Mouse (Mus musculus) left cerebral cortex, postnatal 36 days (tissue): ENCODE measurements around the gene Gm28041. TPM values are rescaled to one million over a fixed set of nuclear protein-coding genes. Genes with fewer than 3 reads are reported as not detected.
"Not testable (repeated sequence)": the region's sequence is repeated elsewhere in the genome, so short reads cannot be mapped to it uniquely, and the experiment has no call there.

Experiments
- DNase-seq, 2 experiments: peaks; one replicate each; pipeline ENCODE4 v3.0.0; 2021 to 2022; ENCODE audit warnings: low spot score in 2 of 2, mixed read lengths in 1 of 2
- intact Hi-C: fragments of 180-260 bp; cut with DNase I; formaldehyde crosslinking; loops from one replicate; pipeline ENCODE4 v1.15.1; 2025
- total RNA-seq, 2 experiments: library from RNA; stranded (reverse); gene quantifications; 2 replicates each; pipeline ENCODE4 v1.2.3; 2021

The Gm28041 gene
- total RNA-seq: under 1 TPM in 1 of 2 experiments, not detected in 1; 0.52 TPM

DNA sequence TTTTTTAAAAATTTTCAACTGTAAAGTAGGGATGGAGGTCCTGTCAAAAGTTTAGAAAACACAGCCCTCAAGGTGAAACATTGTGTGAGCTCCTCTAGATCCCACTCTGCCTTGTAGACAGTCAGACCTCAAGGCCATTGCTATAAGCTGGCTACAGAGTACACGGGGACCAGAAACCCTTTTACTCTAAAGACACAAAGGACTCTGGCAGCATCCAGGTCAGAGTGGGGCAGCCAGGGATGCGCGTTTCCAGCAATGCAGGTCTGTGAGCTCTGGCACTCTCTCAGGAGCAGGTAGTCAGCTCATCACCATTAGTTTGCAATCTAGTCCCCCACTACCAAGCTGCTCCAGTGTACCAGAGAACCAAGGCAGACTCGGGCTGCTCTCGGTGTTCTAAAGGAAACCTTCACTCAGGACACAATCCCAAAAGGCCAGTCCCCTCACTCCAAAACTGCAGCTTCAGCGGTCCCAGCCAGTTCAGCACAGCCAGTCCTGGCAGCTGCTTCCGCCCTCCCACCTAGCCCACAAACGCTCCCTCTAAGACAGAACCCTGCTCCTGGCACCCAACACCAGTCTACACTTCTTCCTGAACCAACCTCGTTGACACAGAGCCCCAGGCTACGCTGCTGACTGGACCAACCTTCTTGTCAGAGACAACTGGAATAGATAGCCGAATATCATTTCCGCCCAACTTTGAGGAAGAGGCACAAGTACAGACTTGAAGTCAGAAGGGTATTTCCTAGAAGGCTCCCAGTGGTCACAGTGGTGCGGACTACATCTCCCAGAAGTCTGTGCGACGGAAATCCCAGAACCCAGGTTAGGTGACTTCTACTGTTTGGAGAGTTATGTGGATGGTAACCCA, at the start of gene Gm28041, which contains the start of gene Zfp456:
Gm28041 (minus strand) TSS at position 684 of the 862 bp plus-strand sequence.
Zfp456 (minus strand) TSS at position 761 of the 862 bp plus-strand sequence.
- peak; percentile 52 to 56 for DNase-seq
- intact Hi-C loops: not testable (repeated sequence)

DNA sequence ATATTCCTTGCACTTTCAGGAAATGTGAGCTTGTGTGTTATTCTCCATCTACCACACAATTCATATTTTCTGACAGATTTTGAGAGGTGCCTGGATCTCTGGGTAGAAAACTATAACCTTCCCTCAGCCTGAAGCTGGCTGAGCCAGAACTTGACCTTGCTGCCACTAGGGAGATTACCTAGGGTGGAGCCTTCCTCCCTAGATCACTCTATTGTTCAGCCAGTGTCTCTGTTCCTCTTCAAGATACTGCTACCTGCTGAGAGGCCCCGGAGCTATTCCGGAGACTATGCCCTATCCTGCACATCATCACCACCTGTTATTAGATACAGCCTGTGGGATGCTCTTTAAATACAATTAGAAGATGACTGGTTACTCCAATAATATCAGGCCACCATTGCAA, 47.0 kb upstream of the Gm28041 start:
- intact Hi-C loops, DNase-seq: not testable (repeated sequence)

DNA sequence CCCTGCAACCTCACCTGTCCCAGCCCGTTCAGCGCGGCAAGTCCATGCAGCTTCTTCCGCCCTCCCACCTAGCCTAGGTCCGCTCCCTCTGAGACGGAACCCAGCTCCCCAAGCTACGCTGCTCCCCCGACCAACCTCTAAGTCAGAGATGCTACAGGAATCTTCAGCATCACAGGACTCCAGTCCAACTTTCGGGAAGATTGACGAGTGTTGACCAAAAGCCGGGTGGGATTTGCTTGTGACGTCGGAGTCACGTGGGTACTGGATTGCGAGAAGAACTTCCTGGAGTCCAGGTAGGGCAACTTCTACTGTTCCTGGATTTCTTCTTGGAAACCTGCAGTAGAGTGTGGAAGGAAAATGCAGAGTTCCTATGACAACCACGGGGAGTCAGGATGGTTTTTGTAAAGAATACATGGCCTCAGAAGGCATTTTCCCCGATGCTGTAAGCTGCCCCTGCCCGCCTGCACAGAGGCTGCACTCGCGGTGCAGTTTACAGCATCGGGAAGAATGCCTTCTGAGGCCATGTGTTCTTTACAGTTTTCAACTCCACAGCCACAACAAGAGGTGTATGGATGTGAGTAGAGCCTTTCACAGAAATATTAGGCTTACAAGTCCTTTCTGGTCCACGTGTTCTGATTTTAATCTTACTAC, 45.8 kb upstream of the Gm28041 start, which contains the start of gene Zfp459:
Zfp459 (minus strand) TSS at position 212 of the 651 bp plus-strand sequence.
- intact Hi-C loops: no loop called here

GRCm38 (mm10) chr13:67420558-67421206, 45.1 kb upstream of the Gm28041 start:
- no peak for DNase-seq
- intact Hi-C loops: no loop called here

More for the DNA sequence above, 45.8 kb upstream of the Gm28041 start, which contains the start of gene Zfp459:
- peak; percentile 33 to 51 for DNase-seq

DNA sequence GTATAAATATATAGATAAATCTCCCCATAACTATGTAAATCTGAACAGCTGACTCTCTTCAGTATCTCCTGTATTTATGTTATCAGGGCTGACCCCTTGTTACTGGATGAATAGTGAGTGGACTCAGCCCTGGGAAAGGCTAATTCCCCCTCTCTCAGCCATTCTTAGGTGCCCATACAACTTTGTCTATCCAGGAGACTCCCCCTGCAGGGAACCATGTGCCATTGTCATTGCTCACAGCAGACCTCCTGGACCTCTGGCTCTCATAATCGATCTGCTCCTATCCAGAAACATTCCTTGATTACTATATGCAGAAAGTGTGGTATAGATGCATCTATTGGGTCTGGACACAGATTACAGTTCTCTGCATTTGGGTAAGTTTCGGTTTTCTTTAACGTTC, 41.3 kb upstream of the Gm28041 start:
- intact Hi-C loops: no loop called here
- DNase-seq: no peak

DNA sequence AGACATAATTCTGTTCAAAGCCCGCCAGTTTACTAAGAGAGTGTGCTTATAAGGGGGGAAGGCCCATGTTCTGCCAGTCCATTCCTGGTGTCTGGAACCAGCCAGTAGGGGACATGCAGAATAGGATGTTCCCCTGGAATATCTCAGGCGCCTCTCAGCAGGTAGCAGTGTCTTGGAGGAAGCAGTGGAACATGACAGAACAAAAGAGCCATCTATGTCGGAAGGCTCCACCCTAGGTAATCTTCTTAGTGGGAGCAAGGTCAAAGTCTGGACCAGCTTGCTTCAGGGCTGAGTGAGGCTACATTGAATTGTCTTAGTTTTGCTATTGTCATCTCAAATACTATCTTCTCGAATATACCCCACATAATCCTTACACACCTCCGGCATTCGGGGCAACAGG, 40.2 kb upstream of the Gm28041 start:
- intact Hi-C loops: no loop called here

DNA sequence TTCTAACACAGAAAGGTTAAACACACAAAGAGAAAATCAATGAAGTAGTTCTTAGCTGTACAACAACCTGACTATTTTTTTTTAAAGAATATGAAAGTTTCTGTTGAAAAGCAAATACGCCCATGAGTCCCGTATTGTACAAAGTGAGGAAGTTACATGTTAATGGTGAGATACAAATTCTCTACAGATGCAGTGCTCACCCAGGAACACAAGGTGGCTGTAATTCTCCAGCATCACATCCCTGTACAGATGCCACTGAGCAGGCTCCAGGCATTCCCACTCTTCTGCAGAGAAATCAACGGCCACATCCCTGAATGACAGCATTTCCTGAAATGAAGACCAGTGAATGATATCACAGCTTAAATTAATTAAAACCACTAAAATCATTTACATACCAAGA, 38.1 kb upstream of the Gm28041 start:
- intact Hi-C loops, DNase-seq: not testable (repeated sequence)

More for the DNA sequence above, 40.2 kb upstream of the Gm28041 start:
- no peak for DNase-seq

- intact Hi-C loops: not testable (repeated sequence)
- DNase-seq: peak; percentile 69 to 75
Measured at GRCm38 (mm10) chr13:67399183-67399903, 23.8 kb upstream of the Gm28041 start, which contains the start of gene Zfp429. Zfp429 (minus strand) TSS chr13:67399819.

GRCm38 (mm10) chr13:67376255-67376654, 722 bp upstream of the Gm28041 start:
- DNase-seq, intact Hi-C loops: not testable (repeated sequence)

GRCm38 (mm10) chr13:67360131-67360744, 15.3 kb downstream of the Gm28041 start, which contains the start of the genes Gm28044 and Zfp953:
Gm28044 (minus strand) TSS chr13:67360536.
Zfp953 (minus strand) TSS chr13:67360605.
- DNase-seq: peak; percentile 81 to 88
- intact Hi-C loops: no loop called here

DNA sequence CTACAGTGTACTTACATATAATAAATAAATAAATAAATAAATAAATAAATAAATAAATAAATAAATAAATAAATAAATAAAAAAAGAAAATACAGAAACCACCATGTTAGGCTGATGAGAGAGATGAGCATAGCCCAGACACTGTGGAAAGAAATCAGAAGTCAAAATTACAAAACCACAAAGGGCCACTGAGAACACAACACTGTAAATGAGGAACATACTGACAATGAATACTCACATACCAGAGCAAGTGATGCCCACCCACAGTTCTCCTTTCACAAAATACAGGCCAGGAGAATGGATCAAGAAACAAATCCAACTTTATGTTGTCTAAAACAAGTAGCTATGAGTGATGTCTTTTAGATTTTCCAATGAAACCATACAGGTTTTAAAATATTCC, 23.7 kb downstream of the Gm28041 start:
- intact Hi-C loops: no loop called here
- no peak for DNase-seq

DNA sequence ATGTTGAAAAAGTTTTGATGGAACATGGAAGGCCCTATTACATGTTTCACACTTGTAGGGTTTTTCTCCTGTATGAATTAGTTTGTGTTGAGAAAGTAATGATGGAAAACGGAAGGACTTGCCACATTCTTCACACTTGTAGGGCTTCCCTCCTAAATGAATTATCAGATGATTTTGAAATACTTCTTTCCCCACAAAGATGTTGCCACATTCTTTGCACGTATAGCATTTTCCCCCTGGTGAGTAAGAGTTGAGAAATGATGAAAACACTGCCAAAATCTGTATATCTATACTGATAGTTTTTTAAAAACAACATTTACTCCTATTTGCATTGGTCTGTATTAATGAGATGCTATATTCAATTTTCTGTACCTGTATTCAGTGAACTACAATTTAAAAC, 32.1 kb downstream of the Gm28041 start:
- no peak for DNase-seq
- intact Hi-C loops: no loop called here

DNA sequence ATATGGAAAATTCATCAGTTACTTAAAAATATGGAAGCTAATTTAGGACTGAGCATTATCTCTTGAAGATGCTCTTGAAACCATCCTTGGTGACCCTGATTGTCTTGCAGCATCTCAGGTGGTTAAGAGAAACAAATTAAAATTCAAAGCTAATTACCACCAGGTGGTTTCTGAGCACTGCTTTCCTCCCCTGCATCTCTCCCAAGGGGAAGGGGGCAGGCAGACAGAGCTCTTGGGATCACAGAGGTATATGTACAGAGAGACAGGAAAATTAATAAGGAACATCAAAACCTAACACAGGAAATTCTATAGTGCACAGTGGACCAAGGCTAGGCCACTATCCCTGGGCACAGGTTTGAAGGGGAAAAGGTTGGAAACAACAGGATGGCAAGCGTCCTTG, 42.7 kb downstream of the Gm28041 start:
- DNase-seq: no peak
- intact Hi-C loops: loop anchor here (2.0 kb wide), 1 partner anchor 26 kb away; the partner anchor contains the start of gene Zfp457

- peak; percentile 69 to 81 for DNase-seq
- intact Hi-C loops: loop anchor here (2.0 kb wide), 1 partner anchor 25 kb away; the partner anchor contains the start of gene Zfp457
Measured at GRCm38 (mm10) chr13:67332019-67332724, 43.4 kb downstream of the Gm28041 start, which contains the start of gene Zfp595. Zfp595 (minus strand) TSS chr13:67332570.

GRCm38 (mm10) chr13:67306718-67307117, 68.8 kb downstream of the Gm28041 start:
- DNase-seq: no peak
- intact Hi-C loops: loop anchor here (2.0 to 5.0 kb wide), 2 partner anchors 26 to 39 kb away; partner anchors contain the start of gene Zfp595

DNA sequence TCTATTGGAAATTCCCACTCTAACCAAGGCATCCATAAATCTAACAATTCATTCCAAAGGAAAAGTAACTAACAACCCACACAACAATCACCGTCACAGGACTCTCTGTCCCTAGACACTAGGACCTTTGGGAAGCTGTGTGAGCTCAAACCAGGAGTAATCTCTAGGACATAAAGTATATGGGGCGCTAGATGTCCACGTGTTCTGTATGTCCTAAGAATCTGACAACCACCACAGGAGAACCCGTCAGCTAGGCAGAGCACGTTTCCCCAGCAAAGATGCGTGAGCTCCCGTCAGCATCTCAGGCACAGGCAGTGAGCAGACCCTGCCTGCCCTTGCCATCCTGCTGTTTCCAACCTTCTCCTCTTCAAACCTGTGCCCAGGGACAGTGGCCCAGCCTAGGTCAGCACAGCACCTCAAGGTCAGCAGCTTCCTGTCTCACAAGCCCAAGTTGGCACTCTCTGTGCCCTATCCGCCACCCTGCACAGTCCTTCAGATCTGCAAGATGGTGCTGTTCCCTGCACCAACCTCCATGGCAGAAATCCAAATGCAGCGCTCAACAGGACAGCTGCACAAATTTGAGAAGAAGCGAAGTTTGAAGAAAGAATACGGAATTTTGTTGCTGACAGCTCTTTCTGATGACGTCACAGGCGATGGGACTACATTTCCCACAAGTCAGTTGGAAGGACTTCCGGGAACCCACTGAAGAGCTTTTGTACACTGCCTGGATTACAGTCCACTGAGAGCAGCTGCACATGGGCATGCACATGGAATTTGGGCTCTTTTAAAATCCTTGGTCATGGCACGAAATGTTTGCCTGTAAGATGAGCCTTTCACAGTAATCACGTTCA, 69.5 kb downstream of the Gm28041 start, which contains the start of gene Zfp457:
Zfp457 (minus strand) TSS at position 664 of the 851 bp plus-strand sequence.
- intact Hi-C loops: loop anchor here (2.0 to 5.0 kb wide), 2 partner anchors 27 to 39 kb away; partner anchors contain the start of gene Zfp595
- peak; percentile 88 to 91 for DNase-seq
